Mouse (Mus musculus) neural tube, embryonic 14.5 days (tissue): ENCODE measurements around the gene Cdk15. TPM values are rescaled to one million over a fixed set of nuclear protein-coding genes. Genes with fewer than 3 reads are reported as not detected.

Source experiments
- ATAC-seq: fragments of 200-750 bp; cut with Nextera tagmentation; 2 replicates; pipeline ENCODE4 v1.8.0; 2017; ENCODE audit warnings: low read depth, mild to moderate bottlenecking, moderate TSS enrichment, moderate library complexity
- H3K27ac ChIP-seq: fragments of 300-500 bp; sonication (generic); 2 replicates; pipeline ENCODE4 v1.5.1; 2014; ENCODE audit warnings: low read depth, mild to moderate bottlenecking, control low read depth, low read length, moderate library complexity, mixed read lengths
- H3K27me3 ChIP-seq: fragments of 300-500 bp; sonication (generic); 2 replicates; pipeline ENCODE4 v1.6.1; 2014; ENCODE audit warnings: low read length; ENCODE audit not compliant: control insufficient read depth, insufficient read depth
- H3K36me3 ChIP-seq: fragments of 300-500 bp; sonication (generic); 2 replicates; pipeline ENCODE4 v1.6.1; 2014; ENCODE audit warnings: low read length, mixed read lengths; ENCODE audit not compliant: control insufficient read depth, insufficient read depth
- H3K4me1 ChIP-seq: fragments of 300-500 bp; sonication (generic); 2 replicates; pipeline ENCODE4 v1.6.1; 2014; ENCODE audit warnings: low read length; ENCODE audit not compliant: control insufficient read depth, insufficient read depth
- H3K4me2 ChIP-seq: fragments of 300-500 bp; sonication (generic); 2 replicates; pipeline ENCODE4 v1.6.1; 2014; ENCODE audit warnings: mild to moderate bottlenecking, low read depth, low read length, control low read depth
- H3K4me3 ChIP-seq: fragments of 300-500 bp; sonication (generic); 2 replicates; pipeline ENCODE4 v1.5.1; 2014; ENCODE audit warnings: low read depth, low read length, control low read depth, mixed read lengths
- H3K9ac ChIP-seq: fragments of 300-500 bp; sonication (generic); replicated peaks from 2 replicates; pipeline ENCODE4 v1.6.1; 2014; ENCODE audit warnings: low read depth, mild to moderate bottlenecking, control low read depth, low read length, mixed read lengths
- H3K9me3 ChIP-seq: fragments of 300-500 bp; sonication (generic); 2 replicates; pipeline ENCODE4 v1.6.1; 2016; ENCODE audit warnings: low read length; ENCODE audit not compliant: control insufficient read depth
- WGBS: fragments of 180-500 bp; shearing (Covaris S2); extraction: QIAGEN DNeasy Blood & Tissue Kit; methylation state at CpG from one replicate; pipeline ENCODE4 v1.1.7; 2014; 5-methylcytosine and 5-hydroxymethylcytosine counted together
- polyA plus RNA-seq: library from polyadenylated mRNA; unstranded; fragments of >200 nt; fragmentation: Nextera tagmentation; extraction: Ambion mirVana; gene quantifications from 2 replicates; pipeline ENCODE4 v1.2.1, GENCODE M21; 2014

The Cdk15 gene
- polyA plus RNA-seq, 1 experiment from 2014 or later: 1.0 TPM

DNA sequence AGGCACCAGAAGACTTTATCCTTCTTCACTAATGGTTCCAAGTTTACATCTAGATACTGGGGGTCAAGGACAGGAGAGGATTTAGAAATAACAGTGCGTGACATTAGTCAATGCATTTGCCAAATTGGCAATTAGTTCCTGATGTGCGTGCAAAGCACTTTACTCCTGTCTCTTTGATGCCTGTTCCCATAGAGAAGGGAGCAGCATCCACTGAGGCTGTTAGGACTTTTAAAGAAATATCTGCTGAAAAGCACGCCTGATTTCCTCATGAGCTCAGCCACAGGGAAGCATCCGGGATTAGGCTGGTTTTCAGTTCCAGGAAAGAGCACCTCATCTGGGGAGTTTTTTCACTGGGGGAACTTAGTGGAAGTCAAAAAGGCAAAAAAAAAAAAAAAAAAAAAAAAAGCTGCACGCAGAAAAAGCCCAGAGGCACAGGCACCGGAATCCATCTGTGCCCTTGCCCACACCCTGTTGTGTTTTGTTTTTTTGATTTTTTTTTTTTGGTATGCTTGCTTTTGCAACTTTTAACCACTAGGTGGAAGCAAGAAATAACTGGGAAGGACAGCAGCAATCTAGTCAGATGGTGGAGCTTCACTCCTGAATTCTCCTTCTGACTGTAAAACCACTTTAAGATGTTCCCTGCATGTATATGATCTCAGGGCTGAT is 59.8 kb downstream of the Cdk15 start:
- Histone ChIP-seq H3K9ac (no peak overlapping the region), H3K4me2 (peak overlapping the region; percentile 31), H3K4me3 (no peak overlapping the region), H3K27me3 (no peaks in the 10 kb centered on the region), H3K36me3 (no peaks in the 10 kb centered on the region), H3K27ac (no peak overlapping the region; the same call in 1 of the 2 replicates), H3K4me1 (peaks cover 19% of the 10 kb centered on the region), H3K9me3 (no peaks in the 10 kb centered on the region)
- WGBS: 3% methylated on average over 6 of the region's 6 CpGs
- peak; percentile 9; the same call in 1 of the 2 replicates for ATAC-seq

DNA sequence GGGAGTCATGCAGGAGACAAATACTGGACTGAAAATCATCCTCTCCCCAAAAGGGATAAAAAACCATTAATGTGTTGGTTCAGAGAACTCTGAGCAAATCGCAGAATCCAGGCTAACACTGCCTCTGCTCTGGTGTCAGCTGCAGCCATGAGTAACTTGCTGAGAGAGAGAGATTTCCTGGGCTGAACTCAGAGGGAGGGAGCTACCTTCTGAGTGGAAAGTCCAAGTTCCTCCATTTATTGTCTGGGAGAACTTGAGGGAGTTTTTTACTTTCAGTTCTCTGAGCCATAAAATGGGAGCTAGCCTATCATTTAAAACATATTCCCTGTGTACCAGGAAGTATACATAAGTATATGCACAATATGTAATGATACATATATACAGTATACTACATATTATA is 60.7 kb downstream of the Cdk15 start:
- no peak for ATAC-seq
- WGBS: 79% methylated on average over 1 of the region's 1 CpGs
- no peaks in the 10 kb centered on the region for H3K27me3 ChIP-seq
- no peak overlapping the region for H3K9ac ChIP-seq
- H3K27ac ChIP-seq: no peak overlapping the region
- H3K4me2 ChIP-seq: no peak overlapping the region
- H3K4me3 ChIP-seq: no peak overlapping the region
- H3K36me3 ChIP-seq: no peaks in the 10 kb centered on the region
- peaks cover 15% of the 10 kb centered on the region for H3K4me1 ChIP-seq
- H3K9me3 ChIP-seq: no peaks in the 10 kb centered on the region

DNA sequence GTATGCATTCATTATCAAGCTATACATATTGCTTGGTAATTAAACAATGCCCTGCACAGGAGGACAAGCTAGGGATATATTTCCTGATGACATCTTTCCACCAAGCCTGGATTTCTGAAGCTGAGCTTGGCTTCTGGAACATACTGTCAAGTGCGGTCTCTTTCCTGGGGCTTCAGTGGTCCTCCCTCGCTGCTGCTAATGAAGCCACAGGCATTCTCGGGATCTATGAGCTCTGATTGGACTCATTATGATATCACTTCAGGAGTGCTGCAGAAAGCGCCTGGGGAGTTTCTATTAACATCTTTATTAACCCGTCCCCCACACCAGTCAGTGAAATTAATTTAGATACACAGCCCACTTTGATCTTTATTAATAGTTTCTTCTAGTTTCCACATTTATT is 62.2 kb downstream of the Cdk15 start:
- Histone ChIP-seq H3K9ac (no peak overlapping the region), H3K27ac (no peak overlapping the region), H3K4me3 (no peak overlapping the region), H3K36me3 (no peaks in the 10 kb centered on the region), H3K27me3 (no peaks in the 10 kb centered on the region), H3K4me1 (peaks cover 14% of the 10 kb centered on the region), H3K4me2 (no peak overlapping the region), H3K9me3 (no peaks in the 10 kb centered on the region)
- no peak for ATAC-seq
- 43% methylated on average over 5 of the region's 5 CpGs for WGBS

DNA sequence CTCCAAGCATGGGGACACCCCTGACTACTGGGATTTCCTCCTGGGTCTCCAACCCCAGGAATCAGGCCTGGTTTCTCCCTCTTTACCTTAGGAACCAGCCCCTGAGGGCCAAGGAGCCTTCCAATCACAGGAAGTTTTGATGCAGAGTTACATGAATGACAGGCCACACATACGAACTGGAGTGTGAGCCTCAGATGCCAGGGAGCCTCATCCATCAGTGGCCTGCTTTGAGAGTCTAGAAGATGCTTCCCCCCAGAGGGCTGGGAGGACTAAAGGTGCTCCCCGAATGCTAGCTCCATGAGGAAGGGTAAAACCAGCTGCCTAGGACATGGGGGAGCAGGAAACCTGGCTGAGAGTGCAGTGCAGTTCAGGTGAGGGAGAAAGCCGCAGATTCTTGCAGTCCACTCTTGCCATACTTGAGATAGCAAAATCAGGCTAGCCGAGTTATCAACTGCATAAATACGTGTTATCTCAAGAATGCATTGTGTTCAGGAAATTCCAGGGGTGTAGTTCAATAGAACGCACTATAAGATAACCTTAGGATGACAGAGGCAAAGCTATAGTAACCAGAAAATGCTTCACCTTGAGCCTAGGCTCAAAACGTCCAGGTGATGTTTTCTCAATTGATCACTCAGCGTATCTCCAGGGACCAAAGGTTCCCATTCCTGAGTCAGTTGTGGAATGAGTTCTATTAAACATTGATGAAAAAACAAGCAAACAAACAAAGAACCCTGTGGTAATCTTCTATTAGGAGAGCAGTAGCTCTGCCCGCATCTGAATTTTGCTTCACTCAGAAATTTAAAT is 64.6 kb downstream of the Cdk15 start:
- Histone ChIP-seq H3K9me3 (no peaks in the 10 kb centered on the region), H3K4me2 (no peak overlapping the region), H3K27ac (no peak overlapping the region), H3K4me1 (peaks cover 2% of the 10 kb centered on the region; the same call in 1 of the 2 replicates), H3K36me3 (no peaks in the 10 kb centered on the region), H3K4me3 (no peak overlapping the region), H3K9ac (no peak overlapping the region), H3K27me3 (no peaks in the 10 kb centered on the region)
- WGBS: 77% methylated on average over 9 of the region's 9 CpGs
- no peak for ATAC-seq

DNA sequence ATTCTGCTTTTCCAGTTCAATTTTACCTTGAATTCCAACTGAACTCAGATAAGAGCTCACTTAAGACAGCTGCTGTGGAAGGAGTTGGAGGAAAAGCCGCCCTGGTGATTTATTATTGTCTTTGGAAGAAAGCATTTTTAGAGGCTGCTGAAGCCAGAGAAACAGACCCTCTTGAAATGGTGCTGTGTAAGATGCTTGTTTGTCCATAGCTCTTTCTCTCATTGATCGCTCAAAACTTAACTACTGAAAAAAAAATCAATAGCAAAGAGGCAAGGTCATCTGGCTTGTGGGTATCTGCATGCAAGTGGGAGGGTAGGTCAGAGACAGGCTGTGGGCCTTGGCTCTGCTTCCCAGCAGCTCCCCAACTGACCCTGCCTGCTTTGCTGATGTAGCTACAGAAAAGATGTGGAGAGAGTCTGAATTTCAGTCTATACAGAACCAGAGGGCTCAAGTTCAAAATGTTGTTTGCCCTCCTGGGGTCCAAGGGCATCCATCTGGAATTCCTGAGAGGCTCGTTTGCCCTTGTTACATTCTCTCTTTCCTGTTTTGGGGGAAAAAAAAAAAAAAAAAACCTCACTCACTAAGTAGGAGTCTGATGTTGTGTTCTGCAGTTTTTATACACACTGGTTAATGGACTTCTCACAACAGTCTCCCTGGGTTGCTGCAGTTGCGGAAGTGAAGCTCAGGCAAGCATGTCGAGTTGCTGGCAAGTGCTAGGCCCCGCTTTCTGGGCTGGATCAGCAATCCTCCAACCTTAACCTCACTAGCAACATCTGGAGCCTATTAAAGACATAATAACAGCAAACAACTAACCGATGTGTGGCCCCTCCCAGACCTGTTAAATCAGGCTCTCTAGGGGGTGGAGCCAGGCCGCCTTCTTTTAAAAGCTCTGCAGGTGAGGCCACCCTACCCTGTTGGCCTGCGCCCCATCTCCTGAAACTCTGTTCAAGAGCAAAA is 65.5 kb downstream of the Cdk15 start:
- 40% methylated on average over 9 of the region's 9 CpGs for WGBS

DNA sequence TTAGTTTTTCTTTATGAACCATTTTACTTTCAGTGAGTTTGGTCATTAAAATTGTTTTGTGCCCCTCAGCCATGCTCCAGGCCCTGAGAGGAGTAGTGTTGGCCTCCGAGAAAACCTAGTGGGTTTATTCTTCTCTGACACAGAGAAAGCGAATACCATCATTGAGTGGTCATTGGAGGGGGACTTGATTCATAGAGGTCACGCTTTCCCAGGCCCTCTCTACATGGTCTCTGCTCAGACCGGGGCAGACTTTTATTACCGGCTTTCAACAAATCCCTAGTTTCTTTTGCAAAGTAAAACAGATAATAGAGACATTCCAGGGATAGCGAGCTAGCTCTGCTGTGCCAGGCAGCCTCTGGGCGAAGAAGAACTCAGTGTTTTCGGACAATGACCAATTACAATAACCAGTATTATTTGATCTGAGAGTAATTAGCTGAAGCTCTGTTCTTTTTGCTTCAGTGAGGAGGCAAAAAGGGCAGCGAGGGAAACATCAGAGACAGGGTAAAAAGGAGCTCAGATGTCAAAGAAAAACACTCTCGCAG is 70.2 kb downstream of the Cdk15 start:
- peak; percentile 35; the same call in 1 of the 2 replicates for ATAC-seq
- Histone ChIP-seq H3K9ac (no peak overlapping the region), H3K4me1 (peaks cover 4% of the 10 kb centered on the region; the same call in 1 of the 2 replicates), H3K27ac (no peak overlapping the region), H3K4me2 (no peak overlapping the region), H3K9me3 (no peaks in the 10 kb centered on the region), H3K36me3 (no peaks in the 10 kb centered on the region), H3K4me3 (no peak overlapping the region), H3K27me3 (no peaks in the 10 kb centered on the region)
- WGBS: 10% methylated on average over 10 of the region's 10 CpGs

More for the DNA sequence above, 65.5 kb downstream of the Cdk15 start:
- H3K27ac ChIP-seq: no peak overlapping the region
- H3K27me3 ChIP-seq: no peaks in the 10 kb centered on the region
- no peak overlapping the region for H3K9ac ChIP-seq
- no peaks in the 10 kb centered on the region for H3K9me3 ChIP-seq
- H3K4me2 ChIP-seq: no peak overlapping the region
- no peaks in the 10 kb centered on the region for H3K4me1 ChIP-seq
- no peak overlapping the region for H3K4me3 ChIP-seq
- H3K36me3 ChIP-seq: no peaks in the 10 kb centered on the region
- ATAC-seq: no peak; the same call in 1 of the 2 replicates

DNA sequence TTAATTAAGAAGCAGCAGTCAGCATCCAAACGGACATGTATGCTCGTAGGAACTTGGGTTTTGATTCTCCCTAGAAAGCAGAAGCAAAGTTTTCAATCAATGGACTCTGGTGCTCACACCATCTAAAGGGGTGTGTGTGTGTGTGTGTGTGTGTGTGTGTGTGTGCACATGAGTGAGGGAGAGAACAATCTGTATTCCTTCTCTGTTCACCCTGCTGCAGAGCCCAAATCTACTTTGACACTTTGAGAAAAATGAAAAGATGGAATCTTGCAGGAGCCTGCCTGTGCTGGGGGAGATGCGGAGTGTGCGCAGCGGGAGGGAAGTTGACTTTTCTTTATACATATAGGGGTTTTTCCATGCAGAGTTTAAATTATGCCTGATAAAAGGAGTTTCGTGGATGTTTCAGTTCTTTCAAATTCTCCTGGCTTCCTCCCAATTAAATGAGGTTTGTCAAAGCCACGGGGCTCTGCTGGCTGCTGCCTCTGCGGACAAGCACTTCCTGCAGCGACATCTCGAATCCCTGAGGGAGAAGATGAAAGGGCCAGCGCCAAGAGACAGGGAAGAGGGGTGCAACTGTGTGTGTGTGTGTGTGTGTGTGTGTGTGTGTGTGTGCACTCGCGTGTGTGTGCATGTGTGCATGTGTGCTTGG is 76.2 kb downstream of the Cdk15 start:
- H3K27me3 ChIP-seq: no peaks in the 10 kb centered on the region
- H3K4me3 ChIP-seq: no peak overlapping the region
- H3K9ac ChIP-seq: no peak overlapping the region
- no peak for ATAC-seq
- H3K4me1 ChIP-seq: peaks cover 19% of the 10 kb centered on the region
- H3K36me3 ChIP-seq: no peaks in the 10 kb centered on the region
- H3K4me2 ChIP-seq: peak overlapping the region; percentile 3; the same call in 1 of the 2 replicates
- H3K27ac ChIP-seq: no peak overlapping the region
- WGBS: 26% methylated on average over 13 of the region's 13 CpGs
- H3K9me3 ChIP-seq: no peaks in the 10 kb centered on the region

DNA sequence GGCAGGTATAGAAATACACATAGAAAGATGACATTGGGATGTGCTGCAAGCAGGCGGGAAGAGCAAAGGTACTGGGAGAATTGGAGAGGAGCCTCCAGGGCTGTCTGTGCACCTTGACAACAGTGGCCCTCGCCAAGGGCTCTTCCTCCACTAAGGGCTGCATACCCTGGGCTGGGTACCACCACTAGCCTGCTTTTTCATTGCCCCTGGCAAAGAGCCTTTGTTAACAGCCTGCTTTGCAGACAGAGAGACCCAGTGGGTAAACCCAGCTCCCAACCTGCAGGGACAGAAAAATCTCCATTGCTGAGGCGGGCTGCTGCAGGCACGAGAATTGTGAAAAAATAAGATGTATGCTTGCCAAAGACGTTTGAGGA is 76.7 kb downstream of the Cdk15 start:
- no peak overlapping the region for H3K9ac ChIP-seq
- peak; percentile 64 for ATAC-seq
- no peaks in the 10 kb centered on the region for H3K36me3 ChIP-seq
- no peaks in the 10 kb centered on the region for H3K27me3 ChIP-seq
- H3K4me1 ChIP-seq: peaks cover 18% of the 10 kb centered on the region; the same call in 1 of the 2 replicates
- H3K4me2 ChIP-seq: peak overlapping the region; percentile 3; the same call in 1 of the 2 replicates
- H3K9me3 ChIP-seq: no peaks in the 10 kb centered on the region
- H3K27ac ChIP-seq: no peak overlapping the region
- H3K4me3 ChIP-seq: no peak overlapping the region
- 15% methylated on average over 5 of the region's 5 CpGs for WGBS
